Mouse (Mus musculus): ENCODE measurements at regions not wholly inside any gene's neighbourhood (a gene's known extent, or its start where the extent isn't known, plus 50 kb on each side); places are given as distances from the start of the nearest gene placed in this dataset.

GRCm38 (mm10) chr2:107925116-107925515 lies 634.7 kb downstream of the Kcna4 start:
- no peak for TF ChIP-seq CTCF (IDR thresholded peaks at IDR 0.05; ENCODE audit: control insufficient read depth, insufficient read depth, insufficient read length)
- no peak for TF ChIP-seq MYOG (IDR thresholded peaks at IDR 0.05; ENCODE audit: control insufficient read depth, extremely low read depth, insufficient read length)
- no peak for TF ChIP-seq MAX (IDR thresholded peaks at IDR 0.05)
